Comparison of ENCODE assay signal across 10 mouse cellular contexts in the genomic region with DNA sequence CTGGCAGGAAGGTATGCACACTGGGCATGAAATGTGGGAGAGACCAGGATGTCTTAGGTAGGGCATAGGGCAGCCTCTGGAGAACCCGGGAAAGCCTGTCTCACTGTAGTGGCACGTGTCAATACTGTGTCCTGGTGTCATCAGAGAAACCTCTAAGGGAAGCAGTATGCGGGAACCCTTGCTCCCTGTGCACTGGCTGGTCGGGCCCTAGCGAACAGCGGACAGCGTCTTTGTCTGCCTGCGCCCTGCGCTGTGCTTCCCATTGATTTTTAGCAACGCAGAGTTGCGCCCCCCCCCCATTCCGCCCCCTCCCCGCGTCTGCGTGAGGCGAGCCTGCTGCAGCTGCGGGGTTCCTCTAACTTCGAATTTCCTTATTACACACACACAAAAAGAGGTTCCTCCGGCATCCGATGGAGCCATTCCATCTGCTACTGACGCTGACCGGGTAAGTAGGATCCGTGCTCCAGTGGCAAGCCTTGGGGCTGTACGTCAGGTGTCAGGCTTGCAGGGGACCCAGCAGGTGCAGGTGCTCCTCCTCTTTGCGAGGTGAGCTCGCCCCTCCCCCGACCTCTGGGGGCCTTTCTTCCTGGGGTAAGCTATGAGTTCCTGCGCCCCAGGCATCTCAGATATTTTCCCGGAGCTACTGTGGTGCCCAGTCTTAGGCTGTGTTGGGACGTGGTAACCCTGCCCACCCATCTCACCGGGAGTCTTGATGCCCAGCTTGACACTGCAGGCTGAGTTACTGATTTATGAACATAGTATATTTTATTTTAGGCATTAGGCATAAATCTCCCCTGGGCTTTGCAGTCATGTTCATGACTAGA.
DNase-seq lines count a peak whose midpoint lies in the region; ATAC-seq lines count a peak whose summit lies in the region.
"Had no signal": no experiment of that assay in that cellular context is flagged by ENCODE, and none has a peak within 500 bp of the region (broad histone marks: within the 10 kb centered on the region; RNA-seq: fewer than 3 reads in every experiment).

No protein-coding gene starts in this region.

- H3K27ac ChIP-seq in kidney, embryonic 16.5 days (ENCODE audit: low read length) = no peak overlapping the region
- no peak overlapping the region for H3K27ac ChIP-seq in embryonic facial prominence, embryonic 13.5 days
- no peak overlapping the region for H3K27ac ChIP-seq in intestine, embryonic 15.5 days
- peak overlapping the region; percentile 74 for H3K27ac ChIP-seq in neural tube, embryonic 13.5 days (replicated peaks)

- ATAC-seq in kidney, embryonic 16.5 days (ENCODE audit: low FRiP score, low TSS enrichment) = no peak
- no peak for ATAC-seq in embryonic facial prominence, embryonic 13.5 days (ENCODE audit: insufficient number of reproducible peaks, insufficient read depth, low FRiP score, low TSS enrichment, low read depth)
- ATAC-seq in intestine, embryonic 15.5 days = no peak
- peak; percentile 60 for ATAC-seq in neural tube, embryonic 13.5 days (ENCODE audit: low read depth)
- ATAC-seq in erythroid progenitor cell, adult 5-6 weeks (replicated peaks; ENCODE audit: low FRiP score, poor library complexity, severe bottlenecking) = no peak
- no peak for ATAC-seq in megakaryocyte-erythroid progenitor cell, adult 5-6 weeks (replicated peaks; ENCODE audit: low FRiP score, low TSS enrichment, poor library complexity, severe bottlenecking)

- no peak for DNase-seq in kidney, adult 18-20 months
- no peak for DNase-seq in left cerebral cortex, adult 18-20 months (ENCODE audit: low spot score in 2 of 2)
- DNase-seq: adrenal gland, adult 2 months; layer of hippocampus, postnatal 36 days had no signal

- H3K36me3 ChIP-seq in kidney, embryonic 16.5 days (ENCODE audit: insufficient read depth, low read length) = no peaks in the 10 kb centered on the region
- no peaks in the 10 kb centered on the region for H3K36me3 ChIP-seq in embryonic facial prominence, embryonic 13.5 days
- no peaks in the 10 kb centered on the region for H3K36me3 ChIP-seq in intestine, embryonic 15.5 days
- H3K36me3 ChIP-seq in neural tube, embryonic 13.5 days = no peaks in the 10 kb centered on the region

- peak overlapping the region; percentile 19 for H3K4me3 ChIP-seq in kidney, embryonic 16.5 days (ENCODE audit: low read length)
- H3K4me3 ChIP-seq in embryonic facial prominence, embryonic 13.5 days = peak overlapping the region; percentile 23
- no peak overlapping the region for H3K4me3 ChIP-seq in intestine, embryonic 15.5 days (replicated peaks)
- peak overlapping the region; percentile 41 for H3K4me3 ChIP-seq in neural tube, embryonic 13.5 days

- peak overlapping the region; percentile 42 for H3K4me2 ChIP-seq in kidney, embryonic 16.5 days (replicated peaks; ENCODE audit: low read depth, low read length)
- H3K4me2 ChIP-seq in embryonic facial prominence, embryonic 13.5 days = peak overlapping the region; percentile 54
- peak overlapping the region; percentile 36 for H3K4me2 ChIP-seq in intestine, embryonic 15.5 days (replicated peaks)
- H3K4me2 ChIP-seq in neural tube, embryonic 13.5 days = peak overlapping the region; percentile 66

- WGBS in kidney, embryonic 16.5 days = 3% methylated on average over 30 of the region's 31 CpGs
- WGBS in embryonic facial prominence, embryonic 13.5 days = 2% methylated on average over 30 of the region's 31 CpGs
- 5% methylated on average over 31 of the region's 31 CpGs for WGBS in intestine, embryonic 15.5 days
- WGBS in neural tube, embryonic 13.5 days = 2% methylated on average over 31 of the region's 31 CpGs

- peaks cover 8% of the 10 kb centered on the region for H3K4me1 ChIP-seq in kidney, embryonic 16.5 days (ENCODE audit: insufficient read depth, low read length)
- peaks cover 15% of the 10 kb centered on the region for H3K4me1 ChIP-seq in embryonic facial prominence, embryonic 13.5 days
- H3K4me1 ChIP-seq in intestine, embryonic 15.5 days (replicated peaks) = no peaks in the 10 kb centered on the region
- peaks cover 63% of the 10 kb centered on the region for H3K4me1 ChIP-seq in neural tube, embryonic 13.5 days (replicated peaks)

- no peaks in the 10 kb centered on the region for H3K9me3 ChIP-seq in kidney, embryonic 16.5 days (ENCODE audit: low read length)
- H3K9me3 ChIP-seq in embryonic facial prominence, embryonic 13.5 days = no peaks in the 10 kb centered on the region
- H3K9me3 ChIP-seq in intestine, embryonic 15.5 days = no peaks in the 10 kb centered on the region
- H3K9me3 ChIP-seq in neural tube, embryonic 13.5 days = no peaks in the 10 kb centered on the region

- peaks cover 47% of the 10 kb centered on the region for H3K27me3 ChIP-seq in kidney, embryonic 16.5 days (ENCODE audit: insufficient read depth, low read length)
- peaks cover 56% of the 10 kb centered on the region for H3K27me3 ChIP-seq in embryonic facial prominence, embryonic 13.5 days
- peaks cover 27% of the 10 kb centered on the region for H3K27me3 ChIP-seq in intestine, embryonic 15.5 days (replicated peaks)
- H3K27me3 ChIP-seq in neural tube, embryonic 13.5 days = peaks cover 20% of the 10 kb centered on the region; the same call in 1 of the 2 replicates

- 0 out of 2 replicates have a peak overlapping the region, but pooled peaks have one; percentile 26 for H3K9ac ChIP-seq in kidney, embryonic 16.5 days (replicated peaks; ENCODE audit: low read length)
- H3K9ac ChIP-seq in embryonic facial prominence, embryonic 13.5 days = no peak overlapping the region
- H3K9ac ChIP-seq in intestine, embryonic 15.5 days = no peak overlapping the region
- peak overlapping the region; percentile 77 for H3K9ac ChIP-seq in neural tube, embryonic 13.5 days

Comparison
In these comparisons a context has a peak if more than half of its experiments do, and no peak if none do; other contexts are left out.
1. H3K9ac ChIP-seq: peak in kidney, embryonic 16.5 days (single experiment) and neural tube, embryonic 13.5 days (single experiment); none in embryonic facial prominence, embryonic 13.5 days (single experiment) and intestine, embryonic 15.5 days (single experiment).
2. Peak in every context shown above with its lines, with median percentiles within 50 percentile points of each other: H3K4me2 ChIP-seq.